Mouse (Mus musculus) heart, embryonic 13.5 days (tissue): ENCODE data around the gene Snai3. TPM values are rescaled to one million over a fixed set of nuclear protein-coding genes. Genes with fewer than 3 reads are reported as not detected.

Experiments used
- ATAC-seq: fragments of 200-750 bp; cut with Nextera tagmentation; 2 replicates; pipeline ENCODE4 v1.8.0; 2017; ENCODE audit warnings: moderate TSS enrichment; ENCODE audit not compliant: insufficient number of reproducible peaks, low FRiP score, low TSS enrichment; ENCODE audit errors: extremely low read depth
- H3K27ac ChIP-seq: fragments of 300-500 bp; sonication (generic); replicated peaks from 2 replicates; pipeline ENCODE4 v1.5.1; 2015; ENCODE audit warnings: moderate library complexity, mild to moderate bottlenecking, inconsistent platforms
- H3K27me3 ChIP-seq: fragments of 300-500 bp; sonication (generic); replicated peaks from 2 replicates; pipeline ENCODE4 v1.6.1; 2015; ENCODE audit warnings: mild to moderate bottlenecking, inconsistent platforms
- H3K36me3 ChIP-seq: fragments of 300-500 bp; sonication (generic); 2 replicates; pipeline ENCODE4 v1.6.1; 2015; ENCODE audit warnings: mild to moderate bottlenecking, inconsistent platforms
- H3K4me1 ChIP-seq: fragments of 300-500 bp; sonication (generic); 2 replicates; pipeline ENCODE4 v1.6.1; 2015; ENCODE audit warnings: inconsistent platforms
- H3K4me2 ChIP-seq: fragments of 300-500 bp; sonication (generic); 2 replicates; pipeline ENCODE4 v1.6.1; 2015; ENCODE audit warnings: inconsistent platforms, mild to moderate bottlenecking, moderate library complexity
- H3K4me3 ChIP-seq: fragments of 300-500 bp; sonication (generic); 2 replicates; pipeline ENCODE4 v1.5.1; 2015; ENCODE audit warnings: moderate library complexity, mild to moderate bottlenecking, inconsistent platforms
- H3K9ac ChIP-seq: fragments of 300-500 bp; sonication (generic); 2 replicates; pipeline ENCODE4 v1.6.1; 2015; ENCODE audit warnings: inconsistent platforms, mild to moderate bottlenecking, moderate library complexity
- H3K9me3 ChIP-seq: fragments of 300-500 bp; sonication (generic); 2 replicates; pipeline ENCODE4 v1.6.1; 2016; ENCODE audit warnings: inconsistent platforms
- WGBS: fragments of 180-500 bp; shearing (Covaris S2); methylation state at CpG from one replicate; pipeline ENCODE4 v1.1.7; 2015; ENCODE audit warnings: mixed read lengths; 5-methylcytosine and 5-hydroxymethylcytosine counted together
- polyA plus RNA-seq: library from polyadenylated mRNA; unstranded; fragments of >200 nt; fragmentation: Nextera tagmentation; extraction: Ambion mirVana; gene quantifications from 2 replicates; pipeline ENCODE4 v1.2.1, GENCODE M21; 2015

Snai3 gene
- polyA plus RNA-seq, 1 experiment from 2014 or later: 2.4 TPM

- Histone ChIP-seq H3K36me3 (peaks cover 9% of the 10 kb centered on the region), H3K27me3 (no peaks in the 10 kb centered on the region), H3K4me1 (peaks cover 24% of the 10 kb centered on the region), H3K9ac (no peak overlapping the region), H3K9me3 (no peaks in the 10 kb centered on the region), H3K4me2 (no peak overlapping the region), H3K27ac (no peak overlapping the region), H3K4me3 (no peak overlapping the region)
- no peak for ATAC-seq
- 85% methylated on average over 7 of the region's 7 CpGs for WGBS
Observed at GRCm38 (mm10) chr8:122427607-122428006, 32.9 kb downstream of the Snai3 start.

DNA sequence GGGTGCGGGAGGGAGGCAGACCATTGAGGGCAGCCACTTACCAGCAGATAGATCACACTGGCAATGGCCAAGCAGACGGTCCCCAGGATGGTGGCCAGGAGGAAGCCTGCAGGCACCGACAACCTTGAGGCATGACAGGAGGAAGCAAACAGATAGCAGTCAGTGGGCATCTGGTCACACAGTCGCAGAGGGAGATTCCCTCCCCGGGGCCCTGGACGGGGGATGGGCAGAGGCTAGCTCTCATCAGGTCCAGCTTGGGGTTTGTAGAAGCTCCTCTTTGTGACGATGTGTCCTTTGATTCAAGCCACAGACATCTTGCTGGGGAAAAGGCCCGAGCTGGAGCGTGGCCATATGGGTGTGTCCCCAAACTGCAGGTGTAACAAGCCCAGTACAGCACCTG is 34.4 kb downstream of the Snai3 start:
- 0 out of 2 replicates have a peak, but pooled peaks have one; percentile 15 for ATAC-seq
- Histone ChIP-seq H3K27me3 (no peaks in the 10 kb centered on the region), H3K36me3 (peaks cover 9% of the 10 kb centered on the region), H3K27ac (no peak overlapping the region), H3K9ac (no peak overlapping the region), H3K9me3 (no peaks in the 10 kb centered on the region), H3K4me1 (peaks cover 12% of the 10 kb centered on the region), H3K4me3 (no peak overlapping the region), H3K4me2 (no peak overlapping the region)
- WGBS: 62% methylated on average over 9 of the region's 9 CpGs

GRCm38 (mm10) chr8:122423659-122424058 is 36.9 kb downstream of the Snai3 start:
- Histone ChIP-seq H3K27ac (no peak overlapping the region; the same call in 1 of the 2 replicates), H3K4me2 (no peak overlapping the region), H3K4me1 (peaks cover 23% of the 10 kb centered on the region), H3K9me3 (no peaks in the 10 kb centered on the region), H3K9ac (no peak overlapping the region), H3K4me3 (no peak overlapping the region), H3K36me3 (peaks cover 9% of the 10 kb centered on the region), H3K27me3 (no peaks in the 10 kb centered on the region)
- 28% methylated on average over 5 of the region's 5 CpGs for WGBS
- ATAC-seq: no peak

DNA sequence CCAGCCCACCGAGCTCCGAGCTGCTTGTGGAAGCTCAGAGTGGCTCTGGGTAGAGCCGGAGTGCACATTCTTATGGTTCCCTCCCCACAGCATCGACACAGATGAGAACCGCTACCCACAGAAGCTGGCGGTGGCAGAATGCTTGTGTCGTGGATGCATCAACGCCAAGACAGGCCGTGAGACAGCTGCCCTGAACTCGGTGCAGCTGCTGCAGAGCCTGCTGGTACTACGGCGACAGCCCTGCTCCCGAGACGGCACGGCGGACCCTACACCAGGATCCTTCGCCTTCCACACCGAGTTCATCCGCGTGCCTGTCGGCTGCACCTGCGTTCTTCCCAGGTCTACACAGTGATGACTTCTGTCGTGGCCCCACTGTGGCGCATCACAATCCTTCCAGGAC is 37.3 kb downstream of the Snai3 start:
- H3K4me3 ChIP-seq: no peak overlapping the region
- H3K27ac ChIP-seq: no peak overlapping the region
- H3K36me3 ChIP-seq: peaks cover 13% of the 10 kb centered on the region
- no peak for ATAC-seq
- whole genome bisulfite sequencing: 80% methylated on average over 24 of the region's 24 CpGs
- H3K4me2 ChIP-seq: no peak overlapping the region
- peaks cover 23% of the 10 kb centered on the region for H3K4me1 ChIP-seq
- no peak overlapping the region for H3K9ac ChIP-seq
- H3K9me3 ChIP-seq: no peaks in the 10 kb centered on the region
- H3K27me3 ChIP-seq: no peaks in the 10 kb centered on the region

- no peaks in the 10 kb centered on the region for H3K27me3 ChIP-seq
- H3K9ac ChIP-seq: no peak within 1 kb of the TSS
- no peak within 1 kb of the TSS for H3K4me3 ChIP-seq
- peaks cover 29% of the 10 kb centered on the region for H3K36me3 ChIP-seq
- H3K4me1 ChIP-seq: peaks cover 23% of the 10 kb centered on the region
- H3K27ac ChIP-seq: no peak within 1 kb of the TSS
- no peak for ATAC-seq
- H3K9me3 ChIP-seq: no peaks in the 10 kb centered on the region
- 79% methylated on average over 14 of the region's 14 CpGs for whole genome bisulfite sequencing
- no peak within 1 kb of the TSS for H3K4me2 ChIP-seq
Observed at GRCm38 (mm10) chr8:122421376-122422070, 39.0 kb downstream of the Snai3 start, which contains the start of gene Il17c. TSS of gene Il17c (plus strand) at chr8:122422020.

- Histone ChIP-seq H3K27me3 (no peaks in the 10 kb centered on the region), H3K4me2 (no peak overlapping the region), H3K36me3 (peaks cover 38% of the 10 kb centered on the region), H3K4me1 (peaks cover 23% of the 10 kb centered on the region), H3K4me3 (no peak overlapping the region), H3K27ac (peak overlapping the region; percentile 45; the same call in 1 of the 2 replicates), H3K9me3 (no peaks in the 10 kb centered on the region), H3K9ac (0 out of 2 replicates have a peak overlapping the region, but pooled peaks have one; percentile 24)
- no peak for ATAC-seq
- 57% methylated on average over 9 of the region's 9 CpGs for WGBS
Observed at GRCm38 (mm10) chr8:122419881-122420555, 40.5 kb downstream of the Snai3 start.

- peaks cover 83% of the 10 kb centered on the region for H3K36me3 ChIP-seq
- H3K27ac ChIP-seq: no peak overlapping the region
- H3K27me3 ChIP-seq: no peaks in the 10 kb centered on the region
- no peaks in the 10 kb centered on the region for H3K9me3 ChIP-seq
- H3K4me2 ChIP-seq: no peak overlapping the region
- WGBS: 80% methylated on average over 6 of the region's 6 CpGs
- peaks cover 11% of the 10 kb centered on the region for H3K4me1 ChIP-seq
- H3K9ac ChIP-seq: no peak overlapping the region
- ATAC-seq: no peak
- no peak overlapping the region for H3K4me3 ChIP-seq
Observed at GRCm38 (mm10) chr8:122415554-122415953, 45.0 kb downstream of the Snai3 start.

DNA sequence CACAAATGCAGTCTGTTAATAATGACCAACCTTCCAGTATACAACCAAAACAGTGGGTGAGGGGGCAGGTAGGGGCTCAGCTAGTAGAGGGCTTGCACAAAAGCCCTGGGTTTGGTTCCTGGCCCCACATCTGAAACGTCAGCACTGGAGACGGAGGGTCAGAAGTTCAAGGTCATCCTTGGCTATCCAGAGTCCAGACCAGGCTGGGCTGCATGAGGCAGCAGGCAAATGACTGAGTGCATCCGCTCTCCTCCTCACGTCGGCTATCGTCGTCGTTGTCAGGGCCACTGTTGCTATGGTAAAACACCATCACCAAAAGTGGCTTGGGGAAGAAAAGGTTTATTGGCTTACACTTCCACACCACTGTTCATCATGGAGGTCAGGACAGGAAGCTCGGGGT is 46.2 kb downstream of the Snai3 start:
- WGBS: 72% methylated on average over 9 of the region's 9 CpGs
- Histone ChIP-seq H3K4me1 (no peaks in the 10 kb centered on the region), H3K36me3 (peaks cover 95% of the 10 kb centered on the region), H3K9me3 (no peaks in the 10 kb centered on the region), H3K27me3 (no peaks in the 10 kb centered on the region), H3K4me3 (no peak overlapping the region), H3K9ac (no peak overlapping the region), H3K4me2 (no peak overlapping the region), H3K27ac (no peak overlapping the region)
- no peak for ATAC-seq

DNA sequence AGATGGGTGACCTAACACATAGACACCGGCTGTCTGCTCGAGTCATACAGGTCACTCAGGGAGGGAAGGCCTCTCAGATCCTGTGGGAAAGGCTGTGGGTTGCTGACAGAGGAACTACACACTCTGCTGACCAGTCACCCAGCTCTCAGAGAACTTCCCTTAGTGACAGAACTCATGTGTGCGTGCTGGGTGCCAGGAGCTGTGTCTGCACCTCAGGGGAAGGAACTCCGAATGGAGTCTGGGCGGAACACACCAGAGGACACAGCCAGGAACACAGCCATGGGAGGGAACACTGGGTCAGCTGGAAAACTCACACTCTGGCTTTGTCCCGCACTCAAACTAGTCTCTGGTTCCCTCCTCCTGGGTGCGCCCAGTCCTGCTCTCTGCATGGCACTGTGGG is 52.9 kb downstream of the Snai3 start:
- H3K4me2 ChIP-seq: no peak overlapping the region
- ATAC-seq: no peak
- WGBS: 87% methylated on average over 7 of the region's 7 CpGs

GRCm38 (mm10) chr8:122405146-122405805 is 55.3 kb downstream of the Snai3 start:
- Histone ChIP-seq H3K4me1 (peaks cover 8% of the 10 kb centered on the region), H3K36me3 (peaks cover 99% of the 10 kb centered on the region), H3K9ac (no peak overlapping the region), H3K4me2 (no peak overlapping the region), H3K27ac (peak overlapping the region; percentile 33; the same call in 1 of the 2 replicates), H3K9me3 (no peaks in the 10 kb centered on the region), H3K27me3 (no peaks in the 10 kb centered on the region), H3K4me3 (no peak overlapping the region)
- no peak for ATAC-seq
- WGBS: 51% methylated on average over 9 of the region's 9 CpGs

More for the DNA sequence above, 52.9 kb downstream of the Snai3 start:
- Histone ChIP-seq H3K27me3 (no peaks in the 10 kb centered on the region), H3K4me1 (peaks cover 8% of the 10 kb centered on the region), H3K4me3 (no peak overlapping the region), H3K9ac (no peak overlapping the region), H3K27ac (no peak overlapping the region), H3K36me3 (peaks cover 99% of the 10 kb centered on the region), H3K9me3 (no peaks in the 10 kb centered on the region)
